8 mouse cellular contexts compared by ENCODE assay signal in genomic region chr17:29342010-29342910, GRCm38 (mm10). TPM values are rescaled to one million over a fixed set of nuclear protein-coding genes. Genes with fewer than 3 reads are reported as not detected.
DNase-seq lines count a peak whose midpoint lies in the region; ATAC-seq and TF ChIP-seq lines count a peak whose summit lies in the region.

No protein-coding gene starts in this region.

- intact Hi-C loops in heart, postnatal 10 days (cut with DNase I), result no loop called here

- no peaks in the 10 kb centered on the region for H3K27me3 ChIP-seq in limb, embryonic 11.5 days (ENCODE audit: control insufficient read depth, insufficient read depth, low read length)
- H3K27me3 ChIP-seq in midbrain, embryonic 15.5 days (replicated peaks), result no peaks in the 10 kb centered on the region

- DNase-seq in adrenal gland, postnatal 10 days, result peak; percentile 55
- no peak for DNase-seq in adrenal gland, postnatal 25 days
- peak; percentile 87 to 88 for DNase-seq in heart, postnatal 10 days
- peak; percentile 27 for DNase-seq in limb, embryonic 11.5 days (ENCODE audit: low spot score)
- DNase-seq in retina, embryonic 14.5 days (ENCODE audit: low spot score), result no peak
- no peak for DNase-seq in adrenal gland, postnatal 4 days (ENCODE audit: low spot score in 2 of 2)

- peak; percentile 52 for ATAC-seq in limb, embryonic 11.5 days (ENCODE audit: insufficient number of reproducible peaks, low FRiP score, low TSS enrichment, low read depth)
- ATAC-seq in midbrain, embryonic 15.5 days (replicated peaks), result peak; percentile 25

- peaks cover 21% of the 10 kb centered on the region for H3K36me3 ChIP-seq in limb, embryonic 11.5 days (ENCODE audit: control insufficient read depth, insufficient read depth, low read length)
- peaks cover 19% of the 10 kb centered on the region; the same call in 1 of the 2 replicates for H3K36me3 ChIP-seq in midbrain, embryonic 15.5 days (replicated peaks)

- TF ChIP-seq CTCF in embryonic fibroblast, embryonic 13.5 days (IDR thresholded peaks at IDR 0.05; ENCODE audit: borderline replicate concordance, insufficient read depth, low read length), result no peak

- H3K4me2 ChIP-seq in limb, embryonic 11.5 days (ENCODE audit: low read depth, severe bottlenecking), result no peak overlapping the region
- no peak overlapping the region for H3K4me2 ChIP-seq in midbrain, embryonic 15.5 days

- 57% methylated on average over 13 of the region's 13 CpGs for WGBS in limb, embryonic 11.5 days
- WGBS in midbrain, embryonic 15.5 days, result 50% methylated on average over 13 of the region's 13 CpGs

- TF ChIP-seq POLR2A in embryonic fibroblast, embryonic 13.5 days (IDR thresholded peaks at IDR 0.05; ENCODE audit: low read depth, low read length), result no peak

- peaks cover 24% of the 10 kb centered on the region for H3K4me1 ChIP-seq in embryonic fibroblast, embryonic 13.5 days (ENCODE audit: control insufficient read depth, insufficient read depth, low read length)
- H3K4me1 ChIP-seq in limb, embryonic 11.5 days (ENCODE audit: control insufficient read depth, insufficient read depth, low read length), result peaks cover 23% of the 10 kb centered on the region
- peaks cover 54% of the 10 kb centered on the region for H3K4me1 ChIP-seq in midbrain, embryonic 15.5 days

- 0 out of 2 replicates have a peak overlapping the region, but pooled peaks have one; percentile 23 for H3K9ac ChIP-seq in limb, embryonic 11.5 days (ENCODE audit: low read length)
- 0 out of 2 replicates have a peak overlapping the region, but pooled peaks have one; percentile 11 for H3K9ac ChIP-seq in midbrain, embryonic 15.5 days

- H3K4me3 ChIP-seq in embryonic fibroblast, embryonic 13.5 days (ENCODE audit: insufficient read depth, low read length), result no peak overlapping the region
- no peak overlapping the region for H3K4me3 ChIP-seq in limb, embryonic 11.5 days (ENCODE audit: low read depth, low read length)
- no peak overlapping the region for H3K4me3 ChIP-seq in midbrain, embryonic 15.5 days

- H3K27ac ChIP-seq in embryonic fibroblast, embryonic 13.5 days (ENCODE audit: insufficient read depth, low read length), result peak overlapping the region; percentile 74
- H3K27ac ChIP-seq in limb, embryonic 11.5 days (replicated peaks; ENCODE audit: low read depth, low read length), result peak overlapping the region; percentile 33; the same call in 1 of the 2 replicates
- H3K27ac ChIP-seq in midbrain, embryonic 15.5 days, result peak overlapping the region; percentile 72

- no peaks in the 10 kb centered on the region for H3K9me3 ChIP-seq in limb, embryonic 11.5 days (ENCODE audit: control insufficient read depth, low read length)
- H3K9me3 ChIP-seq in midbrain, embryonic 15.5 days, result no peaks in the 10 kb centered on the region

RNA-seq across cellular contexts. Expression of gene Mtch1, which starts 5.5 kb away (rescaled TPM):
- total RNA-seq in adrenal gland, postnatal 10 days (2021), result 100 to 1,000 TPM; 330 to 395 TPM
- total RNA-seq in adrenal gland, postnatal 25 days (2021), result 231 and 242 TPM in 2 replicates
- 296 and 366 TPM in 2 replicates for polyA plus RNA-seq in embryonic fibroblast, embryonic 13.5 days (2011; ENCODE audit: insufficient read length, low read depth, missing spikeins)
- 100 to 1,000 TPM; 345 to 350 TPM for total RNA-seq in heart, postnatal 10 days (2021)
- polyA plus RNA-seq in limb, embryonic 11.5 days (2014; fragmentation: Nextera tagmentation; extraction: Ambion mirVana), result 318 and 321 TPM in 2 replicates
- polyA plus RNA-seq in midbrain, embryonic 15.5 days (2015; fragmentation: Nextera tagmentation; extraction: Ambion mirVana), result 519 and 548 TPM in 2 replicates
- total RNA-seq in adrenal gland, postnatal 4 days (2021), result 100 to 1,000 TPM; 309 to 341 TPM

RNA-seq across cellular contexts. Expression of gene Fgd2, which starts 18.5 kb away (rescaled TPM):
- 1 to 10 TPM; 4.6 to 7.4 TPM for total RNA-seq in adrenal gland, postnatal 10 days (2021)
- 1.6 and 3.0 TPM in 2 replicates for total RNA-seq in adrenal gland, postnatal 25 days (2021)
- 0.44 TPM in 1 of 2 replicates, not detected in the other for polyA plus RNA-seq in embryonic fibroblast, embryonic 13.5 days (2011; ENCODE audit: insufficient read length, low read depth, missing spikeins)
- total RNA-seq in heart, postnatal 10 days (2021), result 1 to 10 TPM; 2.5 to 2.6 TPM
- polyA plus RNA-seq in limb, embryonic 11.5 days (2014; fragmentation: Nextera tagmentation; extraction: Ambion mirVana), result 3.2 and 4.2 TPM in 2 replicates
- polyA plus RNA-seq in midbrain, embryonic 15.5 days (2015; fragmentation: Nextera tagmentation; extraction: Ambion mirVana), result 7.0 and 7.5 TPM in 2 replicates
- 1 to 10 TPM; 5.6 to 6.5 TPM for total RNA-seq in adrenal gland, postnatal 4 days (2021)

RNA-seq across cellular contexts. Expression of gene Pi16, which starts 24.8 kb away (rescaled TPM):
- 10 to 100 TPM; 24.5 to 26.1 TPM for total RNA-seq in adrenal gland, postnatal 10 days (2021)
- total RNA-seq in adrenal gland, postnatal 25 days (2021), result 9.5 and 13.2 TPM in 2 replicates
- polyA plus RNA-seq in embryonic fibroblast, embryonic 13.5 days (2011; ENCODE audit: insufficient read length, low read depth, missing spikeins), result 0.23 and 0.61 TPM in 2 replicates
- total RNA-seq in heart, postnatal 10 days (2021), result 10 to 100 TPM; 26.9 to 33.9 TPM
- 0.19 and 0.21 TPM in 2 replicates for polyA plus RNA-seq in limb, embryonic 11.5 days (2014; fragmentation: Nextera tagmentation; extraction: Ambion mirVana)
- 3.6 and 4.0 TPM in 2 replicates for polyA plus RNA-seq in midbrain, embryonic 15.5 days (2015; fragmentation: Nextera tagmentation; extraction: Ambion mirVana)
- total RNA-seq in adrenal gland, postnatal 4 days (2021), result 10 to 100 TPM; 11.3 to 13.3 TPM

Comparison
In these comparisons a context has a peak if more than half of its experiments do, and no peak if none do; other contexts are left out.
1. DNase-seq: peak in adrenal gland, postnatal 10 days (single experiment), heart, postnatal 10 days (2 of 2) and limb, embryonic 11.5 days (single experiment); none in adrenal gland, postnatal 25 days (single experiment), retina, embryonic 14.5 days (single experiment) and adrenal gland, postnatal 4 days (0 of 2).
2. Peak in every context shown above with its lines, with median percentiles within 50 percentile points of each other: H3K27ac ChIP-seq.